Mouse (Mus musculus) left cerebral cortex, adult 8-10 months (tissue): ENCODE measurements around the gene Tspan32. TPM values are rescaled to one million over a fixed set of nuclear protein-coding genes. Genes with fewer than 3 reads are reported as not detected.

Source experiments
- DNase-seq, 2 experiments: peaks; one replicate each; pipeline ENCODE4 v3.0.0; 2022; ENCODE audit warnings: low spot score in 2 of 2
- total RNA-seq, 4 experiments: library from RNA; stranded (reverse); gene quantifications; 2 replicates each; pipeline ENCODE4 v1.2.4; 2022

Gene Tspan32
- under 1 TPM; 0.18 to 0.44 (median 0.29) TPM for total RNA-seq

DNA sequence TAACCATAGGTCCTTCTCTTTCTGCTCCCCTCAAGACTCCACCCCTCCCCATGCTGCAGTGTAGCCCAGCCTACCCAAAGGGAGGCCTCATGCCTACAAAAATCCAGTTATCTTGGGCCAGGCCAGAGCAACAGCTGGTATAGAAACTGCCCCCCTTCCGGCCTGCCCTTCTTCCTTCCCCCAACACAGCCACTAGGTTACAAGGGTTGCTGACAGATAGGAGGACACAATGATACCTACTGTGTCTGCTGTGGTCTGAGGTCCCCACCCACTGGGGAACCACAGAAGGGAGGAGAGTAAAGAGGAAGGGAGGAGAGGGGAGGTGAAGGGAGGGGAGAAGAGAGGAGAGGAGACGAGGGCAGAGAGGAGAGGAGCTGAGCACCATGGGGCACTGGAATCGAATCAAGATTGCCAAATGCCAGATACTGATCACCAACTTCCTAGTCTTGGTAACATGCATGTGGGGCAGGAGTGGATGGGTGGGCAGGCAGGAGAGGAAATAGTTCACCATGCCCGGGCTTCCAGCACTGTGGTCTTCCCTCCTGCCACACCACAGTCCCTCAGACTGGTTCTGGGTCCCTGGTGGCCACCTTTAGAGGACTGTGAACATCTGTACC is at the start of gene Tspan32:
TSS of gene Tspan32 (plus strand) at position 320 of the 617 bp plus-strand sequence.
- DNase-seq: no peak

DNA sequence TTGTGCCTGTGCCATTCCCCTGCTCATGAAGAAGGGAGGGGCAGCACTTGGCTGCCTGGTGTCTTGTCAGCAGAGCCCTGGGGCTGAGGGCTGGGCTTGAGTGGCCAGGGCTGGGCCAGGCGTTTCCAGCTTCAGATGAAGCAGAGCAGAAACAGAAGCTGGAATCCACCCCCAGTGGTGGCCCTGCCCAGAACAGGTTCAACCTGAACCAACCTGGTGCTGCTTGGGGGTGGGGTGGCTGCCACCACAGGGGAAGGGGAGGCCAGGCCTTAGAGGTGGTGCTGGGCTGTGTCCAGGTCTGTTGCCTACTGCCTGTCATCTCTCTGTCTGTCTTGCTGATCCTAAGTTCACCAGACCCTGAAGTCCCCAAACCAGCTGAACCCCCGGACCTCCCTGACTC is 48.8 kb upstream of the Tspan32 start:
- DNase-seq: no peak

DNA sequence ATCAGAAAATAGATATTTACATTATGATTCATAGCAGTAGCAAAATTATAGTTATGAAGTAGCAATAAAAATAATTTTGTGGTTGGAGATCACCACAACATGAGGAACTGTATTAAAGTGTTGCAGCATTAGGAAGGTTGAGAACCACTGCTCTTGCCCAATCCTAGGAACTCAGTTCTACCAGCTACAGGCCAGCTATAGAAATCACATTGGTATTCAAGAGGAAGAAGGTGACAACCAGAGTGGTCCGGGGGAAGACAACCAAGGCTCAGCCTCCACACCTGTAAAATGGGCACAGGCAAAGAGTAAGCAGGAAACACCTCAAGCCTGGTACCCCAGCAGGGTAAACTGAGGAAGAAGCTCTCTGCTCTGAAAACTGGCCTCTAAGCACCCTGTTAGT is 46.0 kb upstream of the Tspan32 start:
- DNase-seq: no peak

DNA sequence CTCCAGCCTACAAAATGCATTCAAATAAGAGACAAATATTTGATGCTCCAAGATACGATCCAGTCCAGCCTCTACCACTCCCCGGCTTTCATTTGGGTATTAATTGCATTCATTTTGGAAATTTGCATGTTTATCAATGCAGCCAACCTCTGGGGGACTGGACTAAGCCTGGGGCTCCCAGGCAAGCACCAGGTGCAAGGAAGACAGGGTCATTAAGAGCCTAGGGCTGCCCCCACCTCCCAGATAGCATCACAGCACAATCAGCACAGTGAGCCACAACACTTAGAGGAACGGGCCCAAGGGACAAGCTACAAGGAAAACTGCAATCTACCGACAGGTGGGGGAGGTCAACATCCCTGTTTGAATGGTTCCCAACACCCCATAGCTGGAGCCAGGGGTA is 45.1 kb upstream of the Tspan32 start:
- DNase-seq: no peak

DNA sequence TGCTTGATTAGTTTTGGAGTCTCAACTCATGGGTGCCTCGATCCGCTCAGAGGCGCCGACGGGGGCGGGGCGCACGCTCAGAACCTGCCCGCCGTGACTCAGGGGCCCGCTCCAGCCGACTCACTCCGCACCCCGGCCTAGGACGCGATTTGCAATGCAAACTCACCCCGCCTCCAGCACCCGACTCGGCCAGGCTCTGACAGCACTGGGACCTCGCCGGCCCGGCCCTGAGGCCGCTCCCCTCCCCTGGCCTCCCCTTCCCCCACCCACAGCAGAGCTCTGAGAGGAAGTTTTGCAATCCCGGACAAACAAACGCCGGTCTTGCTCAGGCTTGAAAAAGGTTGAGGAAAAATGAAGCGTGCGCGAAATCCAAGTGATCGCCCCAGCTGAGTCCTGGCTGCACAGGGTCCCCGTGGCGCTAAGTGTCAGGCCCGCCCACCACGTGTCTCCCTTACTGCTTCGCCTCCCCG is 37.4 kb upstream of the Tspan32 start:
- no peak for DNase-seq

DNA sequence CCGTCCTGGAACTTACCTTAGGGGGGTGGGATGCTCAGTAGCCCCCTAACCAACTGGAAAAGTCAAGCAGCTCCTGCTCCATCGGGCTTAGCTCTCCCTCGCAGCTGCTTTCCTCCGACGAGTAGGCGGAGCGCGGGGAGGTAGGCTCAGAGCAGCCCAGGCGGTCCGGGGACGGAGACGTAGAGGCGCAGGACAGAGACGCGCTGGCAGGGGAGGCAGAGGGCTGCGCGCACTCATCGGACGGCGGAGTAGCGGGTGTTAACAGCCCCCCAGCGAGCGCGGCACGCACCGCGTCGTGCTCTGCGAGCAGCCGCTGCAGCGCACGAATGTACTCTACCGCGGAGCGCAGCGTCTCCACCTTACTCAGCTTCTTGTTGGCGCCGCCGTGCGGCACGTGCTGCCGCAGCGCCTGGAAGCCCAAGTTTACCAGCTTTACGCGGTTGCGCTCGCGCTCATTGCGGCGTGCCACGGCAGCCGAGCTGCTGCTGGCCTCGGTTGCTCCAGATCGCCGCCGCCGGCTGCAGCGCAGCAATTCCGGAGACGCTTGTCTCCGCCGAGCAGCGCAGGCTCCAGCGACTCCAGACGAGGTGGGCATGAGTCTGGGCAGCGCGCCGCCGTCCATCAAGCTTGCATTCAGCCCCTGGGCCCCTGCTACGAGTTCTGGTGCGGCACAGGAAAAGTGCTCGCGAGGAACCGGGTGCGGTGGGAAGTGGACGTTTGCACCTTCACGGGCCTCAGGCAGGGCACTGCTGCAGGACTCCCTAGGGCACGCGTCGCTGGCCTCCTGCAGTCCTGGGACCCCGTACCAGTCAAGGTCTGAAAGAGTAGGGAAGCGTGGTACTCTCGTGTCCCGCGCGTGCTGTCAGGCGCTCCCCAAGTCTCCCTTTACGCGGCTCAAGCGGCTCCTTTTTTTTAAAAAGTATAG is 36.7 kb upstream of the Tspan32 start:
- DNase-seq: peak; percentile 37 to 44

DNA sequence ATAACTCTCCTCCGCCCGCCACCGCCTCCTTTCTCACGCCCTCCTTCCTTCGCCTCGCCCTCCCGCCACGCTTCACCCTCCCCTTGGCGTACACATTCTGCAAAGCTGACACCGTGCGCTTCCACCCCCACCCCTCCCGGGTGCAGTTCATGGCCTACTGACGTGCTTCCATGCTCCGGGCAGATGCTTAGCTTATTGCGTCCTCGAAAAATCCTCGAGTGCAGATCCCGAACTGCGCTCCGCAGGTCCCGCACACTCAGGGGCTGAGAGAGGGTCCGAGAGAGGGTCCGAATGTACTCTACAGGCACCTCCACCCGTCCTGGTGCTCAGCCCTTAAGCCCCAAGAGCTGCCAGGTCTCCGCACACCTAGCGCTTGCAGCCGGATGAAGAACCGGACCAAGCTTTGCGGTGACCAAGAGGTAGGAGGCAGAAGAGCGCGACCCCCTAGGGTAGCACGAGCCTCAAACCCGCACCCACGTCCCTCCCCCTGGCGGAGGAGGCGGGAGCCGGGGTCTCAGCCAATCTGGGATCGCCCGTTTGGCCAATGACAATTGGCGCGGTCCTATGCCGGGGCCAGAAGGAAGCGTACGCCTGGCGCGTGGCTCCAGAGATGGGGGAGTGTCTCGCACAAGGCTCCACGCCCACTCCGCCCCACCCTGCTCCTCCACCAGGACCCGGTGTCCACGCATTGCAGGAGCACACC is 35.9 kb upstream of the Tspan32 start, which contains the start of gene Ascl2:
TSS of gene Ascl2 (minus strand) at position 456 of the 703 bp plus-strand sequence.
- no peak for DNase-seq

DNA sequence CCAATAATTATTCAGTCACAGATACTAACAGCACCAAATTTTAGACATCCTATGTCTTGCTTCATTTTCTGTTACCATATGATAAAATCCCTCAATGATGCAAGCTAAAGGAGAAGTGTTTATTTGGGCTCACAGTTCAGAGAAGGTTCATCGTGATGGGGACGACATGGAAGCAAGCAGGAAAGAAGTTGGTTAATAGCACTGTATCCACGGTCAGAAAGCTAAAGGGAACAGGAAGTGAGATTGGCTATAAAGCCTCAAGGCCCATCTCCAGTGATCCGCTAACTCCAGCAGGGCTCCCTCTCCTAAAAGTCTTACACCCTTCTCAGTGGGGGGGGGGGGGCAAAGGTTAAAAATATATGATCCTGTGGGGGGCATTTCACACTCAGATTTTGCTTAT is 22.9 kb upstream of the Tspan32 start:
- no peak for DNase-seq

DNA sequence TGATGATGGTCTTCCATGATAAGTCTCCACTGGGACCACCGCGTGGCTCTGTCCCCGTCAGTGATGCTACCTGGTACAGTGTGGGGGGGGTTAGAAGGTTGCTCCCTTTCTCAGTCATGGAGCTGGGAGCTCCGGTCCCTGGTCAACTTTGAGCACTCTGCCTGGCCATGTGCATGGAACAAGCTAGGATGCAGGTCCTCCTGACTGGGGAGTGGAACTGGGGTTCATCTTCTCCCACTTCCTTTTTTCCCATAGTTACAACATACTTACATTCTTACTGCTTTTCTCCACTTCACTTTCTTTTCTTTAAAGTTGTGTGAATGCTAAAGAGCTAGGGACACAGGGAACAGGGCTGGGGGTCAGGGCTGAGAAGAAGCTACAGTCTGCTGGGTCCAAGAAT is 19.7 kb upstream of the Tspan32 start:
- no peak for DNase-seq

DNA sequence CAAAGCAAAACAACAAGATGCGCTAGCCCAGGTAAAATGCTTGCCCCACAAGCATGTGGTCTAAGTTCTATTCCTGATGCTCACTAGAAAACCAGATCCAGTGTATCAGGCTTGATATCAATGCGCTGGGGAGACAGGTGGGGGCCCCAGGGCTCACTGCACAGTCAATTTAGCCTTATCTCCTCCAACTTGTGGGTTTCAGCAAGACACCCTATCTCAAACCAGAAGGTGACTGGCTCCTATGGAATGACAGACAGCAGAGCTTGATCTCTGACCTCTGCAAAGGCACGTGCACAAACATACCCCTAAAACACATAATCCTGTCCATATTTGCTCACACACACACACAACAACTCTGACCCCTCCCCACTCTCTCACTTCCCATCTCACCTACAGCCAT is 17.1 kb upstream of the Tspan32 start:
- no peak for DNase-seq

DNA sequence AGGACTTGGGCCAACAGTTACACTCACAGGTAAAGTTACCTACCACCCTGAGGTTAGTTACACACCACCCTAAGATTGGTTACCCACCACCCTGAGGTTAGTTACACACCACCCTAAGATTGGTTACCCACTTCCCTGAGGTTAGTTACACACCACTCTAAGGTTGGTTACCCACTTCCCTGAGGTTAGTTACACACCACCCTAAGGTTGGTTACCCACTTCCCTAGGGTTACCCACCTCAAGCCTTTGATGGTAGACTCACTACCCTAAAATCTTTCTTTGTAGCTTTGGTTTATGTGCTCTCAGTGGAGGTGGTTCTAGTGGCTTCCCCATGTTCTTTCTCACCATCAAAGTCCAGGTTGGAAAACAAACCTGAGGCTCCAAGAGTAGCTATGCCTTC is 9.8 kb upstream of the Tspan32 start:
- no peak for DNase-seq

DNA sequence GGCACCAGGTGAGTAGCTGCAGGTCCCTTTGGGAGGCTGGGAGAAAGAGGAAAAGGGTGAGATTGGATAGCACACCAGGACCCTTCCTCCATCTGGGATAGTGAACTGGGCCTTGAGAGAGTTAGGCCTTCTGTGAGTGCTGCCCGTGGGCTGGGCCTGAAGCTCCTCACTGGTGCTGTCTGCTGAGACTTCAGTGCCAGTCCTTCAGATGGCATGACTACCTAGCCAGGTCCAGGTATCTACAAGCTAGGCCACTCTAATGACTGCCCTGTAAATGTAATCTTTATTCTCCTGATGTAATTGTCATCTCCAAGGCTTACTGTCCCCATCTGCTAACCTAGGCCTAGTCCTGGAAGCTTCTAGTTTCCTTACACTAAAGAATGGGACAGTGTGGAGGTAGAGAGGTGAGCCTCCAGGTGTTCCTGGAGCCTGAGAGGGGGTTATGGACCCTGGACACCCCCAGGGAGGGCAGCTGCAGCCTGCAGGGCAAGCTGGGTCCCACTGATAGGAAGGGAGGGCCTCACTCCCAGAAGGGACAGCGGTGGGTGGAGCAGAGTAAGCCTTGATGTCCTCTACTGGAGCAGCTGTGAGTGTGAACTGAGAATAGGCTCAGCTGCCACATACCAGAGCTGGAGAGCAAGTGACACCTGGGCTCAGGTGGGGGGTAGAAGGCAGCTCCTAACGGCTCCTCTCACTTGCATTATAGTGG is 9.1 kb upstream of the Tspan32 start:
- DNase-seq: no peak

DNA sequence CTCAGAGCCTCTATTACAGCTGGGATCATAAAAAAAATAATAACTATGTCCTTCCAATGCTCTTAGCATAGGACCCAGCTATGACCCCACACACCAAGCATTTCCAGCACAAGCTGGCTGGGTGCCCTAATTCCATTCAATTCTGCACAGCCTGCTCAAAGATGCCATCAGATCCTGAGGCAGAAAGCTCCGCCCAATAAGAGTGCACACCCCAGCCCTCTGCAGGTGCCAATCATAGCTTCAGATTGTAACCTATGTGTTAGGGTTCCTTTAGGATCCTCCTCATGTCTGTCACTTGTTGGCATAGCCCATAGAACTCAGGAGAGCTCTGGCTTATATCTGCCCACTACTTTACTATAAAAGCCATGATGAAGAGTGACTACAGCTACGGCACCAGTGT is 7.8 kb upstream of the Tspan32 start:
- DNase-seq: no peak

DNA sequence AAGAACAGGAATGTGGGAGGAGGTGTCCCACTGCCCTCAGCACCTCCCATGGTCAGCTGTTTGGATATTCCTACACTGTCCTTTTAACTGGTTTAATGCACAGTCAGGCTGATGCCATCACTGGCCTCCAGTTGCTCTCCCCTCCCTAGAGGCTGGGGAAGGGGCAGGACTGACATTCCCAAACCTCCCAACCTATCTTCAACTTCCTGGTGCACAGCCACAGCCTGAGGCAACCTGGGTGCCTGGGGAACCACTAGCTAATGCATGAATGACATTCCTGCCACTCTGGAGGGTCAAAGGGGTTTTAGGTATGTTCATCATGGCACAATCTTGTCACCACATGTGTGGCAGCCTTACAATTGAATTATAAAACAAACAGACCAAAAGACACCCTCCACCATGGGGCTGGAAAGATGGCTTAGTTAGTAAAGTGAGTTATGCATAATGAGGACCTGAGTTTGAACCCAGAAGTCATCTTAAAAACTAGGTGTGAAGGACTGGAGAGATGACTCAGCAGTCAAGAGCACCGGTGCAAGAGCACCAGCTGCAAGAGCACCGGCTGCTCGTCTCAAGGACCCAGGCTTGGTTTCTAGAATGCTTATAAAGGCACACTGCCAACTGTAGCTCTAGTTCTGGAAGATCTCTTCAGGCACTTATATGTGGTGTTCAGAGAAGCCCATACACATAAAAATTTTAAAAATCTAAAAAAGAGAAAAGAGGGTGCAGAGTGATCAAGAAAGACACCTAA is 7.3 kb upstream of the Tspan32 start:
- DNase-seq: no peak

DNA sequence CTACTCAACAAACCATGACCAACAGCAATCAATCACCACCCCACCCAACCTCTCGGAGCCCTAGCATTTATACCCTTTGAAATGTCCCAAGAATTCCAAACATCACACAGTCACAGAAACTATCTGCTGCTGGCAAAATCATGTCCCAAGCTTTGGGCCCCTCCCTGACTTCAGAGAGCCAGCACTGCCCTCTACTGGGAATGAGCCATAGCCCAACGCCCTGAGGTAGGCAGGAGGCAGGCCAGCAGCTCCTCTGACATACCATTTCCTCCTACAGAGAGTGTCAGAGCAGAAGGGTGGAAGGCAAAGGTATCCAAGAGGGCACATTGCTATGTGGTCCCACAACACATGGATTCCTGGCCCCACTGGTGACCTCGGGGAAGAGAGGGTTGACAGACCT is 2.2 kb upstream of the Tspan32 start:
- DNase-seq: no peak

DNA sequence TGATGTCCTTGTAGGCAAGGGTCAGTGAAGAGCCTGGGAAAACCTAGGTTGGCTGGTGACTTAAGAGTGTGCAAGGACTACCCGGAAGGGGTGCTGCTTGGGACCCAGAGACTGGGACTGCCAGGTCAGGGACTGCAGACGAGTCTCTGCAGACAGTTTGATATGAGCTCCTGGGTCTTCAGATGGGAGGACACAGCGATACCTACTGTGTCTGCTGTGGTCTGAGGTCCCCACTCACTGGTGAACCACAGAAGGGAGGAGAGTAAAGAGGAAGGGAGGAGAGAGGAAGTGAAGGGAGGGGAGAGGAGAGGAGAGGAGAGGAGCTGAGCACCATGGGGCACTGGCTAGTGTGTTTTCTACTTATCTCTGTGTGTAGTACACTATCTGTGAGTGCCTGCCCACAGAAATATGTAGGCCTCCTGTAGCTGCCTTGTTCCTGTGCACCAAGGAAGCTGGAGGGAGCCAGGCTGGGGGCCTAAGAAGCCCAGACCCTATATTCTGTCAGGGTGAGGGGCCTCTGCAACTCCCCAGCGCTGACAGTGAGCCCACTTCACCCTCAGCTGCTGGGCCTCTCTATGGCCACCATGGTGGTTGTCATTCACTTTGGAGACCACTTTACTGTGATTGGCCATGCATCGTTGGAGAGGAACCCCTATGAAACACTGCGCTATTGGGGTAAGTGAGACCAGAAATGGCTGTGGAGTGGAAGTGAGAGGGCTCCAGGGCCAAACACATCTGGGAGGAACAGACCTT is 674 bp downstream of the Tspan32 start:
- no peak for DNase-seq

DNA sequence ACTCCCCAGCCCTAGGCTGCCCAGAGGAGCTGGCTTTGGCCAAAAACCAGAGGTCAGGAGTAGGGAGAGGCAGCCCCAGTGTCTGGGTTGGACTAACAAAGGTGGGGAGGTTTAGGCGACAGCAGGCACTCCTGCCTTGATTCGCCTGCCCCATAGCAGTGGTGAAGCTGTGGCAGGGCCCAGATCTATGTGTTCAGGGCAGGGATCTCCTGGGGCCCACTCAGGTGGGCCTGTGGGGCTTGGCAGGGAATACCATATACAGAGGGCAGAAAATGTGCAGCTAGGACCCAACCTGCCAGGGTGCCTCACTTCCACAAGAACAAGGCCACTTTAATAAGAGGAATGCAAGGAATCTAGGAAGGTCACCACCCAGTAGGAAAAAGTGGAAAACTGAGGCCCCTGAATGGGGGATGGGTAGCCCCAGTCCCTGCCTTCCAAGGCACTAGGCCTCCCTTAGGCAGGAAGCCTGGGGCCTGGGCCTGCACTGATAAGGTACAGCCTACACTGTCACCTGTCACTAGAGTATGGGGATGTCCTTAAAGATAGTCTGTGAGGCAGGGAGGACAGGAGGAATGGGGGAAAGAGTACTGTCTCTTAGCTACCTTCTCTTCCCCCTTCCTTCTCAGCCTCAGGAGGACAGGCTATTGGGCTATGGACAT is 1.4 kb downstream of the Tspan32 start:
- no peak for DNase-seq

DNA sequence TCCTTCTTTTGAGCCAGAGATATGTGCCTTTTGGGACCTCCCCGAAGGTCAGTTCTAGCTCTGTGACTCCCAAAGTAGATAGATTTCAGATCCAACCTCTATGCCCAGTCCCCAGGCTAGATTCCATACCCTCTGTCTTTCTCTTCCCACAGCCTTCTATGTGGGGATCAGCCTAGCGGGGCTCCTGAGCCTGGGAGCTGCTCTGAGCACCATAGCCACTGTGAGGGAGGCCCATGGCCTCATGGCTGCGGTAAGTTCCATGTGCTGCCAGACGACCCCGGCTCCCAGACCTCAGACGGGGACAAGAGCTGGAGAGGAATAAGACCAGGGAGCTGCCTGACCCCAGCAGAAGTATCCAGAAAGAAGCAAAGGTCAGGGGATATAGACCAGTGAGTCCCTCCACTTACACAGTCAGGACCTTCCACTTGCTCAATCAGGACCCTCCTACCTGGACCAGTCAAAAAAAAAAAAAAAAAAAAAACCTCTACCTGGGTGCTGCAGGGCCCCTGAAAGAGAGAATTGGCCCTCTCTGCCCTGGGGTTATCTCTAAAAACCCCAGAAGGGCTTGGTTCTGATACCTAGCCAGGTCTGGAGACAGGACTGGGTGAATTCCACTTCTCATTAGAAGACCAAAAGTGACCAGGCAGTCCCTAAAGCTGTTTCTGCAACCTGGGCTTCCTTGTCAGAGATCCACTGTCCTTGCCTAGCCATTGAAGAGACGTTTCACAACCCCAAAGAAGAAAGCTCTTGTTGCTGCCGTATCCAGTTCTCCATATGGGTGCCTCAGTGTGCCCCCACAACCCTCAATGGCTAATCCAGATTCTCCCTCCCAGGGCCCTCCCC is 2.1 kb downstream of the Tspan32 start:
- DNase-seq: no peak
